Mouse (Mus musculus) embryonic facial prominence, embryonic 13.5 days (tissue): ENCODE results near the gene Tceal6. TPM values are rescaled to one million over a fixed set of nuclear protein-coding genes. Genes with fewer than 3 reads are reported as not detected.
"Not testable (repeated sequence)": the region's sequence is repeated elsewhere in the genome, so short reads cannot be mapped to it uniquely, and the experiment has no call there.

Experiments
- ATAC-seq: fragments of 200-750 bp; cut with Nextera tagmentation; 2 replicates; pipeline ENCODE4 v1.8.0; 2017; ENCODE audit warnings: low read depth; ENCODE audit not compliant: insufficient number of reproducible peaks, insufficient read depth, low FRiP score, low TSS enrichment
- H3K27ac ChIP-seq: fragments of 300-500 bp; sonication (generic); 2 replicates; pipeline ENCODE4 v1.5.1; 2015; ENCODE audit warnings: moderate library complexity, mild to moderate bottlenecking, inconsistent platforms
- H3K27me3 ChIP-seq: fragments of 300-500 bp; sonication (generic); 2 replicates; pipeline ENCODE4 v1.6.1; 2015; ENCODE audit warnings: mild to moderate bottlenecking, inconsistent platforms
- H3K36me3 ChIP-seq: fragments of 300-500 bp; sonication (generic); 2 replicates; pipeline ENCODE4 v1.6.1; 2015; ENCODE audit warnings: mild to moderate bottlenecking, inconsistent platforms
- H3K4me1 ChIP-seq: fragments of 300-500 bp; sonication (generic); 2 replicates; pipeline ENCODE4 v1.6.1; 2015; ENCODE audit warnings: inconsistent platforms
- H3K4me2 ChIP-seq: fragments of 300-500 bp; sonication (generic); 2 replicates; pipeline ENCODE4 v1.6.1; 2015; ENCODE audit warnings: moderate library complexity, mild to moderate bottlenecking, inconsistent platforms
- H3K4me3 ChIP-seq: fragments of 300-500 bp; sonication (generic); 2 replicates; pipeline ENCODE4 v1.5.1; 2015; ENCODE audit warnings: mild to moderate bottlenecking, inconsistent platforms
- H3K9ac ChIP-seq: fragments of 300-500 bp; sonication (generic); 2 replicates; pipeline ENCODE4 v1.6.1; 2015; ENCODE audit warnings: mild to moderate bottlenecking, inconsistent platforms
- H3K9me3 ChIP-seq: fragments of 300-500 bp; sonication (generic); 2 replicates; pipeline ENCODE4 v1.6.1; 2016; ENCODE audit warnings: inconsistent platforms
- WGBS: fragments of 180-500 bp; shearing (Covaris S2); methylation state at CpG from one replicate; pipeline ENCODE4 v1.1.7; 2015; ENCODE audit warnings: mixed read lengths; 5-methylcytosine and 5-hydroxymethylcytosine counted together
- polyA plus RNA-seq: library from polyadenylated mRNA; unstranded; fragments of >200 nt; fragmentation: Nextera tagmentation; extraction: Ambion mirVana; gene quantifications from 2 replicates; pipeline ENCODE4 v1.2.1, GENCODE M21; 2015

The Tceal6 gene
- 10.9 and 16.1 TPM in 2 replicates for polyA plus RNA-seq

- H3K9ac ChIP-seq = peak within 1 kb of the TSS; percentile 36; the same call in 1 of the 2 replicates
- H3K27ac ChIP-seq = no peak within 1 kb of the TSS
- H3K4me2 ChIP-seq = peak within 1 kb of the TSS; percentile 62
- H3K27me3 ChIP-seq = peaks cover 34% of the 10 kb centered on the region
- 0 out of 2 replicates have a peak, but pooled peaks have one; percentile 48 for ATAC-seq
- no peaks in the 10 kb centered on the region for H3K4me1 ChIP-seq
- no peaks in the 10 kb centered on the region for H3K9me3 ChIP-seq
- H3K36me3 ChIP-seq = no peaks in the 10 kb centered on the region
- 29% methylated on average over 13 of the region's 13 CpGs for WGBS
- H3K4me3 ChIP-seq = peak within 1 kb of the TSS; percentile 41
Measured at GRCm38 (mm10) chrX:135210436-135211221, at the start of gene Tceal6. Gene Tceal6 (minus strand): TSS chrX:135210687.

DNA sequence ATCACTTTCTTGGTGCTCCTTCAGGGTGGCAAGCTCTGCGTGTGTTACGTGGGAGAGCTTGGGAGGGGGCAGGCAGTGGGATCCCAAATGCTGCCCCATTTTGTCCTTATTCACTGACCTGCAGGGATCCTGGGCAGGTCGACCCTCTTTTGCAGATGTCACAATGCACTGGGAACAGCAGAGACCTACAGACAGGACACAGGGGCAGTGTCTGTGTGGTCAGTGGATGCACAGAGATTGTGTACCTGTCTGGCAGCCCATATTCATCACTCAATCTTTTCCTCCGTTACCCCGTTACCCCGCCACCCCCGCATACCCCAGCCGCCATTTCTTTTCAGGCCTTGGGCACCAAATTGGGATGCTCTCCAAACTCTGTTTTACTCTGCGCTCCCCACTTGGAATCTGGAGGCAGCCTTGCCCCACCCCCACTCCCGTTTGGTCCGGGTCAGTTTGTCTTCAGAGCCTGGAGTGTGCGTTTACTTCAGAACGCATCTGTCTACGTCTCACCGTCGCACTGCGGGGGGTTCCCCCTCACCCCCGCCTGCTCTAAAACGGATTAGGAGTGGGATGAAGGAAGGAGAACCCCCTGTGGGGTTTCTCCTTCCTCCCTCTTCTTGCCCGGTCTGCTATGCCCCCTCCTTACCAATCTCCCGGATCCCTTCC is 583 bp downstream of the Tceal6 start:
- H3K27me3 ChIP-seq = peaks cover 34% of the 10 kb centered on the region
- H3K4me2 ChIP-seq = peak overlapping the region; percentile 62
- not testable (repeated sequence) for H3K36me3 ChIP-seq, H3K9me3 ChIP-seq, H3K27ac ChIP-seq, H3K4me1 ChIP-seq, ATAC-seq
- 28% methylated on average over 21 of the region's 21 CpGs for WGBS
- H3K4me3 ChIP-seq = peak overlapping the region; percentile 41
- peak overlapping the region; percentile 36; the same call in 1 of the 2 replicates for H3K9ac ChIP-seq

- H3K36me3 ChIP-seq, H3K9me3 ChIP-seq, H3K4me3 ChIP-seq, ATAC-seq, H3K4me1 ChIP-seq, H3K9ac ChIP-seq, H3K27me3 ChIP-seq, H3K27ac ChIP-seq, H3K4me2 ChIP-seq: not testable (repeated sequence)
- WGBS = no CpG with 5 or more reads among the region's 6 CpGs
Measured at GRCm38 (mm10) chrX:135189924-135190323, 20.6 kb downstream of the Tceal6 start.

GRCm38 (mm10) chrX:135188661-135189060 is 21.8 kb downstream of the Tceal6 start:
- H3K4me3 ChIP-seq, H3K4me1 ChIP-seq, H3K27ac ChIP-seq, H3K4me2 ChIP-seq, H3K27me3 ChIP-seq, H3K36me3 ChIP-seq, H3K9me3 ChIP-seq, H3K9ac ChIP-seq, ATAC-seq: not testable (repeated sequence)
- no CpG with 5 or more reads among the region's 3 CpGs for WGBS

GRCm38 (mm10) chrX:135177532-135177931 is 33.0 kb downstream of the Tceal6 start, which contains the start of gene Gm15023:
Gene Gm15023 (minus strand): TSS chrX:135177632.
- 96% methylated on average over 7 of the region's 14 CpGs for WGBS
- H3K27ac ChIP-seq, ATAC-seq, H3K36me3 ChIP-seq, H3K4me3 ChIP-seq, H3K27me3 ChIP-seq, H3K9me3 ChIP-seq, H3K4me1 ChIP-seq, H3K4me2 ChIP-seq, H3K9ac ChIP-seq: not testable (repeated sequence)

Other genes with a start within 250 kb of the Tceal6 start
- gene Nxf2, start 245.9 kb downstream of the Tceal6 start, polyA plus RNA-seq = 0.90 and 1.0 TPM in 2 replicates
- gene Zmat1, start 201.5 kb downstream of the Tceal6 start, polyA plus RNA-seq = 6.8 TPM in 2 replicates
- gene Gm15023, start 33.1 kb downstream of the Tceal6 start, polyA plus RNA-seq = not detected in 2 replicates
- not detected in 2 replicates for gene Pramel3, start 91.6 kb upstream of the Tceal6 start, polyA plus RNA-seq
- not detected in 2 replicates for gene Gm5128, start 162.6 kb upstream of the Tceal6 start, polyA plus RNA-seq
- not detected in 2 replicates for gene Gm7903, start 223.1 kb upstream of the Tceal6 start, polyA plus RNA-seq